Comparison of ENCODE assay signal across 8 mouse cellular contexts in genomic region chr19:10198723-10199122, GRCm38 (mm10). TPM values are rescaled to one million over a fixed set of nuclear protein-coding genes. Genes with fewer than 3 reads are reported as not detected.
DNase-seq lines count a peak whose midpoint lies in the region; ATAC-seq and TF ChIP-seq lines count a peak whose summit lies in the region.

No protein-coding gene starts in this region.

- peaks cover 77% of the 10 kb centered on the region for H3K36me3 ChIP-seq in kidney, embryonic 15.5 days
- H3K36me3 ChIP-seq in splenic B cell, adult 2 months (ENCODE audit: control insufficient read depth, insufficient read depth, low read length, poor library complexity, severe bottlenecking) = peaks cover 4% of the 10 kb centered on the region

- TF ChIP-seq CTCF in cerebellum, adult 2 months (IDR thresholded peaks at IDR 0.05; ENCODE audit: borderline replicate concordance, insufficient read depth, low read depth, low read length) = peak; percentile 91

- peak; percentile 81 for DNase-seq in kidney, adult 18-20 months
- DNase-seq in cerebellum, adult 2 months = peak; percentile 64 to 77
- peak; percentile 86 for DNase-seq in liver
- peak; percentile 80 for DNase-seq in neural tube, embryonic 10.5 days (ENCODE audit: extremely low spot score, low spot score)
- peak; percentile 86 for DNase-seq in splenic B cell, adult 2 months (ENCODE audit: low read depth, low spot score)

- no peak overlapping the region for H3K4me3 ChIP-seq in kidney, embryonic 15.5 days (replicated peaks)
- H3K4me3 ChIP-seq in cerebellum, adult 2 months (replicated peaks; ENCODE audit: insufficient read depth, low read depth, low read length) = no peak overlapping the region

- H3K27ac ChIP-seq in kidney, embryonic 15.5 days = no peak overlapping the region
- H3K27ac ChIP-seq in cerebellum, adult 2 months (ENCODE audit: insufficient read depth, low read length) = no peak overlapping the region

- ATAC-seq in kidney, embryonic 15.5 days (replicated peaks; ENCODE audit: low FRiP score) = no peak
- ATAC-seq in frontal cortex, adult (ENCODE audit: low TSS enrichment) = peak; percentile 66
- peak; percentile 45 for ATAC-seq in inflammation-experienced regulatory T-cells, adult 6 months

- no peaks in the 10 kb centered on the region for H3K9me3 ChIP-seq in kidney, embryonic 15.5 days (replicated peaks)

- TF ChIP-seq POLR2A in cerebellum, adult 2 months (IDR thresholded peaks at IDR 0.05; ENCODE audit: borderline replicate concordance, insufficient read depth, low read length) = no peak

- no peak overlapping the region for H3K4me2 ChIP-seq in kidney, embryonic 15.5 days

- no peak overlapping the region for H3K9ac ChIP-seq in kidney, embryonic 15.5 days

- 31% methylated on average over 3 of the region's 3 CpGs for WGBS in kidney, embryonic 15.5 days
- WGBS in cerebellum, adult 2 months = 28% methylated on average over 3 of the region's 3 CpGs

- peaks cover 9% of the 10 kb centered on the region for H3K4me1 ChIP-seq in kidney, embryonic 15.5 days
- no peaks in the 10 kb centered on the region for H3K4me1 ChIP-seq in cerebellum, adult 2 months (ENCODE audit: control insufficient read depth, insufficient read depth, low read length)

- H3K27me3 ChIP-seq in kidney, embryonic 15.5 days = no peaks in the 10 kb centered on the region
- H3K27me3 ChIP-seq in cerebellum, adult 2 months (ENCODE audit: control insufficient read depth, insufficient read depth, low read length) = no peaks in the 10 kb centered on the region
- no peaks in the 10 kb centered on the region for H3K27me3 ChIP-seq in splenic B cell, adult 2 months (ENCODE audit: control insufficient read depth, insufficient read depth, low read length, poor library complexity, severe bottlenecking)

RNA-seq across cellular contexts. Expression of gene Tmem258, which starts 5.1 kb away (rescaled TPM):
- 477 and 511 TPM in 2 replicates for polyA plus RNA-seq in kidney, embryonic 15.5 days (2015; fragmentation: Nextera tagmentation; extraction: Ambion mirVana)
- 59.2 and 65.5 TPM in 2 replicates for polyA plus RNA-seq in cerebellum, adult 2 months (2012; rRNA removed)
- 100 to 1,000 TPM; 337 to 380 (median 368) TPM for polyA plus RNA-seq in inflammation-experienced regulatory T-cells, adult 6 months (2017; shearing (Covaris generic))

RNA-seq across cellular contexts. Expression of gene Fen1, which starts 5.2 kb away (rescaled TPM):
- polyA plus RNA-seq in kidney, embryonic 15.5 days (2015; fragmentation: Nextera tagmentation; extraction: Ambion mirVana) = 109 and 111 TPM in 2 replicates
- polyA plus RNA-seq in cerebellum, adult 2 months (2012; rRNA removed) = 19.9 and 20.2 TPM in 2 replicates
- 100 to 1,000 TPM in 1 of 3 experiments, 10 to 100 TPM in 2; 51.3 to 106 (median 64.4) TPM for polyA plus RNA-seq in inflammation-experienced regulatory T-cells, adult 6 months (2017; shearing (Covaris generic))

RNA-seq across cellular contexts. Expression of gene Fads1, which starts 16.0 kb away (rescaled TPM):
- 95.3 and 108 TPM in 2 replicates for polyA plus RNA-seq in kidney, embryonic 15.5 days (2015; fragmentation: Nextera tagmentation; extraction: Ambion mirVana)
- polyA plus RNA-seq in cerebellum, adult 2 months (2012; rRNA removed) = 141 and 161 TPM in 2 replicates
- polyA plus RNA-seq in inflammation-experienced regulatory T-cells, adult 6 months (2017; shearing (Covaris generic)) = 1 to 10 TPM; 5.4 to 6.0 (median 5.7) TPM

RNA-seq across cellular contexts. Expression of gene Myrf, which starts 41.8 kb away (rescaled TPM):
- 3.3 and 4.2 TPM in 2 replicates for polyA plus RNA-seq in kidney, embryonic 15.5 days (2015; fragmentation: Nextera tagmentation; extraction: Ambion mirVana)
- polyA plus RNA-seq in cerebellum, adult 2 months (2012; rRNA removed) = 35.0 and 43.1 TPM in 2 replicates
- not detected for polyA plus RNA-seq in inflammation-experienced regulatory T-cells, adult 6 months (2017; shearing (Covaris generic))

Comparison
In these comparisons a context has a peak if more than half of its experiments do, and no peak if none do; other contexts are left out.
1. RNA of gene Fads1, which starts 16.0 kb away (polyA plus RNA-seq): 141 to 161 TPM in cerebellum, adult 2 months and 95.3 to 108 TPM in kidney, embryonic 15.5 days; 5.4 to 6.0 TPM in inflammation-experienced regulatory T-cells, adult 6 months; every median in the first group is over 10 times any median in the second.
2. Peak in every context shown above with its lines, with median percentiles within 50 percentile points of each other: DNase-seq.